Mouse (Mus musculus) limb, embryonic 14.5 days (tissue): ENCODE results near the gene Sstr3. TPM values are rescaled to one million over a fixed set of nuclear protein-coding genes. Genes with fewer than 3 reads are reported as not detected.

Experiments used
- ATAC-seq: fragments of 200-750 bp; cut with Nextera tagmentation; 2 replicates; pipeline ENCODE4 v1.8.0; 2017; ENCODE audit warnings: low read depth, moderate number of reproducible peaks, moderate TSS enrichment; ENCODE audit not compliant: low FRiP score
- DNase-seq: peaks from one replicate; pipeline ENCODE4 v3.0.0-alpha.2; 2015; ENCODE audit warnings: low spot score
- H3K27ac ChIP-seq: fragments of 300-500 bp; sonication (generic); replicated peaks from 2 replicates; pipeline ENCODE4 v1.5.1; 2014; ENCODE audit warnings: low read depth, mild to moderate bottlenecking, low read length, moderate library complexity, mixed read lengths
- H3K27me3 ChIP-seq: fragments of 300-500 bp; sonication (generic); 2 replicates; pipeline ENCODE4 v1.6.1; 2014; ENCODE audit warnings: low read length, mixed read lengths; ENCODE audit not compliant: control insufficient read depth, insufficient read depth
- H3K36me3 ChIP-seq: fragments of 300-500 bp; sonication (generic); 2 replicates; pipeline ENCODE4 v1.6.1; 2014; ENCODE audit warnings: mild to moderate bottlenecking, low read length, moderate library complexity, mixed read lengths; ENCODE audit not compliant: control insufficient read depth, insufficient read depth
- H3K4me1 ChIP-seq: fragments of 300-500 bp; sonication (generic); 2 replicates; pipeline ENCODE4 v1.6.1; 2014; ENCODE audit warnings: antibody characterized with exemption, low read length, mixed read lengths; ENCODE audit not compliant: control insufficient read depth, insufficient read depth
- H3K4me2 ChIP-seq: fragments of 300-500 bp; sonication (generic); replicated peaks from 2 replicates; pipeline ENCODE4 v1.6.1; 2014; ENCODE audit warnings: low read depth, mild to moderate bottlenecking, low read length, moderate library complexity; ENCODE audit not compliant: severe bottlenecking
- H3K4me3 ChIP-seq: fragments of 300-500 bp; sonication (generic); replicated peaks from 2 replicates; pipeline ENCODE4 v1.5.1; 2014; ENCODE audit warnings: low read length
- H3K9ac ChIP-seq: fragments of 300-500 bp; sonication (generic); 2 replicates; pipeline ENCODE4 v1.6.1; 2014; ENCODE audit warnings: mild to moderate bottlenecking, low read depth, low read length, moderate library complexity; ENCODE audit not compliant: severe bottlenecking
- H3K9me3 ChIP-seq: fragments of 300-500 bp; sonication (generic); 2 replicates; pipeline ENCODE4 v1.6.1; 2016; ENCODE audit warnings: low read length; ENCODE audit not compliant: control insufficient read depth
- POLR2A ChIP-seq: fragments of 200-500 bp; IDR thresholded peaks from 2 replicates; pipeline ENCODE4 v1.8.0; 2012; ENCODE audit warnings: inconsistent platforms, mild to moderate bottlenecking, moderate library complexity, borderline replicate concordance; ENCODE audit not compliant: insufficient read depth, insufficient read length; ENCODE audit errors: extremely low read depth
- WGBS: fragments of 180-500 bp; shearing (Covaris S2); extraction: QIAGEN DNeasy Blood & Tissue Kit; methylation state at CpG from one replicate; pipeline ENCODE4 v1.1.7; 2014; 5-methylcytosine and 5-hydroxymethylcytosine counted together
- polyA plus RNA-seq, 2 experiments: library from polyadenylated mRNA; depleted of rRNA in 1 of 2; stranded (reverse) in 1 of 2; unstranded in 1 of 2; fragments of >200 nt; fragmentation: Nextera tagmentation in 1 of 2; extraction: Ambion mirVana in 1 of 2; gene quantifications; 2 replicates each; pipeline versions ENCODE4 v1.2.1 to v1.2.3; 2012 to 2014

Sstr3 gene
- polyA plus RNA-seq, 2 experiments = 0.05 TPM; not detected in 1

GRCm38 (mm10) chr15:78533346-78533835, 11.1 kb downstream of the Sstr3 start:
- 0 out of 2 replicates have a peak overlapping the region, but pooled peaks have one; percentile 21 for H3K9ac ChIP-seq
- no peak for TF ChIP-seq POLR2A

GRCm38 (mm10) chr15:78532566-78533345, 11.7 kb downstream of the Sstr3 start:
- ATAC-seq (no peak), DNase-seq (no peak)
- Histone ChIP-seq H3K4me3 (no peak overlapping the region), H3K4me1 (peaks cover 25% of the 10 kb centered on the region), H3K9me3 (no peaks in the 10 kb centered on the region), H3K9ac (0 out of 2 replicates have a peak overlapping the region, but pooled peaks have one; percentile 21), H3K27me3 (no peaks in the 10 kb centered on the region), H3K27ac (no peak overlapping the region), H3K36me3 (no peaks in the 10 kb centered on the region), H3K4me2 (no peak overlapping the region)
- no peak for TF ChIP-seq POLR2A
- WGBS = 72% methylated on average over 10 of the region's 10 CpGs

More at GRCm38 (mm10) chr15:78533346-78533835, 11.1 kb downstream of the Sstr3 start:
- Histone ChIP-seq H3K27me3 (no peaks in the 10 kb centered on the region), H3K4me2 (no peak overlapping the region), H3K27ac (no peak overlapping the region), H3K36me3 (no peaks in the 10 kb centered on the region), H3K9me3 (no peaks in the 10 kb centered on the region), H3K4me1 (peaks cover 22% of the 10 kb centered on the region), H3K4me3 (no peak overlapping the region)
- DNase-seq (no peak), ATAC-seq (no peak)
- 71% methylated on average over 10 of the region's 10 CpGs for WGBS

GRCm38 (mm10) chr15:78531901-78532469, 12.5 kb downstream of the Sstr3 start:
- ATAC-seq = peak; percentile 88
- H3K36me3 ChIP-seq = no peaks in the 10 kb centered on the region
- H3K9me3 ChIP-seq = no peaks in the 10 kb centered on the region
- WGBS = under 1% methylated on average over 25 of the region's 25 CpGs
- peak overlapping the region; percentile 50 for H3K9ac ChIP-seq
- peak overlapping the region; percentile 33 for H3K4me3 ChIP-seq
- H3K4me2 ChIP-seq = peak overlapping the region; percentile 51
- peak overlapping the region; percentile 46 for H3K27ac ChIP-seq
- no peak for TF ChIP-seq POLR2A
- H3K27me3 ChIP-seq = no peaks in the 10 kb centered on the region
- peaks cover 25% of the 10 kb centered on the region for H3K4me1 ChIP-seq
- peak; percentile 100 for DNase-seq

- H3K36me3 ChIP-seq = no peaks in the 10 kb centered on the region
- H3K27me3 ChIP-seq = no peaks in the 10 kb centered on the region
- H3K4me2 ChIP-seq = peak overlapping the region; percentile 51
- WGBS = 69% methylated on average over 4 of the region's 4 CpGs
- ATAC-seq (no peak), DNase-seq (no peak)
- H3K4me3 ChIP-seq = peak overlapping the region; percentile 33; the same call in 1 of the 2 replicates
- peaks cover 25% of the 10 kb centered on the region for H3K4me1 ChIP-seq
- H3K9me3 ChIP-seq = no peaks in the 10 kb centered on the region
- H3K9ac ChIP-seq = peak overlapping the region; percentile 50; the same call in 1 of the 2 replicates
- peak overlapping the region; percentile 46 for H3K27ac ChIP-seq
- no peak for TF ChIP-seq POLR2A
Observed at GRCm38 (mm10) chr15:78531451-78531720, 13.1 kb downstream of the Sstr3 start.

- WGBS = 75% methylated on average over 17 of the region's 17 CpGs
Observed at GRCm38 (mm10) chr15:78530671-78531450, 13.6 kb downstream of the Sstr3 start, which contains the start of gene C1qtnf6. TSS of gene C1qtnf6 (minus strand) at chr15:78531416.

More at GRCm38 (mm10) chr15:78530671-78531450, 13.6 kb downstream of the Sstr3 start, which contains the start of gene C1qtnf6:
- TF ChIP-seq POLR2A = no peak
- no peaks in the 10 kb centered on the region for H3K9me3 ChIP-seq
- peak within 1 kb of the TSS; percentile 51 for H3K4me2 ChIP-seq
- H3K9ac ChIP-seq = peak within 1 kb of the TSS; percentile 50
- peak within 1 kb of the TSS; percentile 46 for H3K27ac ChIP-seq
- DNase-seq = no peak
- no peaks in the 10 kb centered on the region for H3K27me3 ChIP-seq
- no peaks in the 10 kb centered on the region; the same call in 1 of the 2 replicates for H3K36me3 ChIP-seq
- peaks cover 25% of the 10 kb centered on the region for H3K4me1 ChIP-seq
- no peak for ATAC-seq
- peak within 1 kb of the TSS; percentile 33 for H3K4me3 ChIP-seq
